Mouse (Mus musculus): ENCODE measurements around the gene Kndc1. TPM values are rescaled to one million over a fixed set of nuclear protein-coding genes. Genes with fewer than 3 reads are reported as not detected.
A peak's percentile ranks its signal among the peaks of the same experiment; 100 is the strongest.

Gene Kndc1
- polyA plus RNA-seq, 2 experiments = 0.01 TPM; not detected in 1

DNA sequence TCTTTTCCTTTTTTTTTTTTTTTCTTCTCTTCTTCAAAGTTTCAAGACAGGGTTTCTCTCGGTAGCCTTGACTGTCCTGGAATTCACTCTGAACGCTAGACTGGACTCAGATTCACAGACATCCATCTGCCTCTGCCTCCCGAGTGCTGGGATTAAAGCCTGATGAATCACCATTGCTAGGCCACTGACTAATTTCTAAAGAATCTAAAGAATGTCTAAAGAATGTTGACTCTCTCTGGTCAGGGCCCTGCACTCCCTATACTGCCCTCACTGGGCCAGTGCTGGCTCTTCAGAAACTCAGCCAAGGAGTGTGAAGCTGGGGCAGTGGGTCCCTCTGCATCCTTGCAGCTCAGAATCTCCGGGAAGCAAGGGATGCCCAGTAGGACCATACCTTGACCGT lies 81.0 kb downstream of the Kndc1 start:
- peaks cover 0 to 6% of the 10 kb centered on the region in 2 experiments; a peak in 2 of 4 replicates for H3K4me1 ChIP-seq (replicated peaks; ENCODE audit: control insufficient read depth in 2 of 2, insufficient read depth in 2 of 2, low read length in 1 of 2)
- WGBS (ENCODE audit: insufficient replicate concordance) = 58% methylated on average over 5 of the region's 5 CpGs
- H3K4me3 ChIP-seq (ENCODE audit: insufficient read depth in 1 of 2, low read depth in 2 of 2, low read length in 2 of 2) = no peak overlapping the region
- H3K9ac ChIP-seq (replicated peaks) = no peak overlapping the region
- no peak overlapping the region for H3K27ac ChIP-seq
- TF ChIP-seq CTCF (IDR thresholded peaks at IDR 0.05; ENCODE audit: low read depth) (no peak), EP300 (IDR thresholded peaks at IDR 0.05; ENCODE audit: low read depth) (no peak)
- H3K27me3 ChIP-seq (ENCODE audit: control insufficient read depth, insufficient read depth, low read length) = no peaks in the 10 kb centered on the region; the same call in 1 of the 2 replicates
- ATAC-seq (ENCODE audit: insufficient read depth) (no peak), DNase-seq (ENCODE audit: low read depth in 3 of 3, low spot score in 3 of 3) (no peak)
- H3K36me3 ChIP-seq (replicated peaks; ENCODE audit: control insufficient read depth, insufficient read depth, low read depth) = no peaks in the 10 kb centered on the region
- no peaks in the 10 kb centered on the region for H3K9me3 ChIP-seq (ENCODE audit: control insufficient read depth, low read length)
- no peak overlapping the region for H3K4me2 ChIP-seq (ENCODE audit: low read depth)

DNA sequence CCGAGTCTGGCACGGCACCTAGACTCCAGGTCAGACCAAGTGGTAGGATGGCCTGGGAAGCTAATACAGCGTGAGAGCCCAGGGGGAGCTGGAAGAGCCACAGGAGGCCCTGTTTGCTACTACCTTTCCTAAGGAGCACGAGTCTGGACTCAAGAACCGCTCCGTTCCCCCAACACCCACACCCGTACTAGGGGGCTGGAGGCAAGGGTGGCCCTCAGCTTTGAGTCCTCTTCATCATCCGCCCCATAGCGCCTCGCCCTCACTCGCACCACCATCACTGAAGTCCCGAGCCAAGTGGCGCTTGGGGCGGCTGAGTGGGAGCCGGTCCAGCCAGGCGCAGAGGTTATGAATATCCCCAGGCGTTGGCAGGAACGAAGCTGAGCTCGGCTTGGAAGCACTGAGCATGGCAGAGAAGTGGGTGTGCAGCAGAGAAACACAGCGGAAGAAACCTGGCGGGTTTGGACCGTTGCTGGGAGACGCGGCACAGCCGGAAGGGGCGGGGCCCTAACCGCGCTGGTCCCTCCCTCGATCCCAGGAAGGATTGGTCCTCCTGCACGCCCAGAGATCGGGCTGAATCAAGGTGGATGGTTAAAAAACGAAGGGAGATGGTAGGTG lies 83.9 kb downstream of the Kndc1 start, which contains the start of gene 6430531B16Rik:
Gene 6430531B16Rik, minus strand, starts transcription at position 478 of the 615 bp plus-strand sequence.
- Histone ChIP-seq H3K36me3 (replicated peaks; ENCODE audit: control insufficient read depth, insufficient read depth, low read depth) (no peaks in the 10 kb centered on the region), H3K27me3 (ENCODE audit: control insufficient read depth, insufficient read depth, low read length) (no peaks in the 10 kb centered on the region; the same call in 1 of the 2 replicates), H3K4me2 (ENCODE audit: low read depth) (peak within 1 kb of the TSS; percentile 72), H3K27ac (no peak within 1 kb of the TSS), H3K9me3 (ENCODE audit: control insufficient read depth, low read length) (no peaks in the 10 kb centered on the region), H3K4me1 (replicated peaks; ENCODE audit: control insufficient read depth in 2 of 2, insufficient read depth in 2 of 2, low read length in 1 of 2) (peaks cover 0 to 6% of the 10 kb centered on the region in 2 experiments; a peak in 2 of 4 replicates), H3K9ac (replicated peaks) (no peak within 1 kb of the TSS; the same call in 1 of the 2 replicates), H3K4me3 (ENCODE audit: insufficient read depth in 1 of 2, low read depth in 2 of 2, low read length in 2 of 2) (peak within 1 kb of the TSS; percentile 53 to 56)
- TF ChIP-seq CTCF (IDR thresholded peaks at IDR 0.05; ENCODE audit: low read depth) = no peak
- TF ChIP-seq EP300 (IDR thresholded peaks at IDR 0.05; ENCODE audit: low read depth) = no peak
- WGBS (ENCODE audit: insufficient replicate concordance) = 6% methylated on average over 32 of the region's 32 CpGs
- DNase-seq (ENCODE audit: low read depth in 3 of 3, low spot score in 3 of 3) = peak in 2 of 3 experiments; percentile 25 to 27
- ATAC-seq (ENCODE audit: insufficient read depth) = peak; percentile 67

- Histone ChIP-seq H3K9ac (replicated peaks) (no peak overlapping the region), H3K9me3 (ENCODE audit: control insufficient read depth, low read length) (no peaks in the 10 kb centered on the region), H3K27ac (no peak overlapping the region), H3K36me3 (replicated peaks; ENCODE audit: control insufficient read depth, insufficient read depth, low read depth) (no peaks in the 10 kb centered on the region), H3K27me3 (ENCODE audit: control insufficient read depth, insufficient read depth, low read length) (no peaks in the 10 kb centered on the region; the same call in 1 of the 2 replicates), H3K4me3 (ENCODE audit: insufficient read depth in 1 of 2, low read depth in 2 of 2, low read length in 2 of 2) (peak overlapping the region; percentile 26 to 53; a peak in 2 of 4 replicates), H3K4me2 (ENCODE audit: low read depth) (peak overlapping the region; percentile 72), H3K4me1 (replicated peaks; ENCODE audit: control insufficient read depth in 2 of 2, insufficient read depth in 2 of 2, low read length in 1 of 2) (peaks cover 0 to 6% of the 10 kb centered on the region in 2 experiments; a peak in 2 of 4 replicates)
- TF ChIP-seq CTCF (IDR thresholded peaks at IDR 0.05; ENCODE audit: low read depth) = no peak
- no peak for TF ChIP-seq EP300 (IDR thresholded peaks at IDR 0.05; ENCODE audit: low read depth)
- ATAC-seq (ENCODE audit: insufficient read depth) (peak; percentile 41; the same call in 1 of the 2 replicates), DNase-seq (ENCODE audit: low read depth in 3 of 3, low spot score in 3 of 3) (no peak)
- WGBS (ENCODE audit: insufficient replicate concordance) = 30% methylated on average over 13 of the region's 13 CpGs
These were observed 84.7 kb downstream of the Kndc1 start for GRCm38 (mm10) chr7:139979011-139979719.

DNA sequence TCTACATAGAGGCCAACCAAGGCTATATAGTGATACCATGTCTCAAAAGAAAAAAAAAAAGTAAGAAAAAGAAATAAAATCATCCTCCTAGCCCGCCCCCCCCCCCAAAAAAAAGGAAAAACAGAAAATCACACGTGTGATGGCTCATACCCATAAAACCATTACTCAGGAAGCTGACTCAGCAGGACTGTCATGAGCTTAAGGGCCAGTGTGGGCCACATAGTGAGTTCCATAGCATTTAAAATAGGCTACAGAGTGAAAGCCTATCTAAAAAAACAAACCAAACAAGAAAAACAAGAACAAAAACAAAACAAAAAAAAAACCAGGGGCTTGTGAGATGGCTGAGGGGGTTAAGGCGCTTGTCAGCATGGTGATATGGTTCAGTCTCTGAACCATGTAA lies 86.3 kb downstream of the Kndc1 start:
- H3K4me1 ChIP-seq (replicated peaks; ENCODE audit: control insufficient read depth in 2 of 2, insufficient read depth in 2 of 2, low read length in 1 of 2) = peaks cover 0 to 4% of the 10 kb centered on the region in 2 experiments; a peak in 2 of 4 replicates
- no peak overlapping the region for H3K4me3 ChIP-seq (ENCODE audit: insufficient read depth in 1 of 2, low read depth in 2 of 2, low read length in 2 of 2)
- no peaks in the 10 kb centered on the region for H3K9me3 ChIP-seq (ENCODE audit: control insufficient read depth, low read length)
- H3K27me3 ChIP-seq (ENCODE audit: control insufficient read depth, insufficient read depth, low read length) = no peaks in the 10 kb centered on the region; the same call in 1 of the 2 replicates
- WGBS (ENCODE audit: insufficient replicate concordance) = 36% methylated on average over 3 of the region's 3 CpGs
- no peak for ATAC-seq (ENCODE audit: insufficient read depth)
- H3K27ac ChIP-seq = no peak overlapping the region
- H3K36me3 ChIP-seq (replicated peaks; ENCODE audit: control insufficient read depth, insufficient read depth, low read depth) = no peaks in the 10 kb centered on the region
- DNase-seq (ENCODE audit: low read depth in 3 of 3, low spot score in 3 of 3) = no peak
- H3K4me2 ChIP-seq (ENCODE audit: low read depth) = no peak overlapping the region
- TF ChIP-seq CTCF (IDR thresholded peaks at IDR 0.05; ENCODE audit: low read depth) (no peak), EP300 (IDR thresholded peaks at IDR 0.05; ENCODE audit: low read depth) (no peak)
- no peak overlapping the region for H3K9ac ChIP-seq (replicated peaks)

DNA sequence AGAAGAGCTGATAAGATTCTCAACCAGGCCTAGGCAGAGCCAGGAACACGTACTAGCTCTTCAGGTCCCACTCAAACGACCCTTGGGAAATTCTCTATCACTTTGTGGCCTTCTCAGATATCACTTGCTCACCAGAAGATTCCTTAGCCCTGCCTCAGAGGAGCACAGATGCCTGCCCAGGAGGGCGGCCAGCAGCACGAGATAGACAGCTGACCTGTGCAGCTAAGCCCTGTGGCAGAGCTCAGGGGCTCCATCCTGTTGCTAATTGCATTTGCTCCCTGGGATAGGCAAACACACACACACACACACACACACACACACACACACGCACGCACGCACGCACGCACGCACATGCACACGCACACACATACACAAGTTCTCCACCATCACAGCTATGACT lies 87.6 kb downstream of the Kndc1 start:
- Histone ChIP-seq H3K4me2 (ENCODE audit: low read depth) (no peak overlapping the region), H3K9ac (replicated peaks) (no peak overlapping the region), H3K36me3 (replicated peaks; ENCODE audit: control insufficient read depth, insufficient read depth, low read depth) (no peaks in the 10 kb centered on the region), H3K4me1 (replicated peaks; ENCODE audit: control insufficient read depth in 2 of 2, insufficient read depth in 2 of 2, low read length in 1 of 2) (peaks cover 0 to 4% of the 10 kb centered on the region in 2 experiments; a peak in 2 of 4 replicates), H3K27me3 (ENCODE audit: control insufficient read depth, insufficient read depth, low read length) (no peaks in the 10 kb centered on the region; the same call in 1 of the 2 replicates), H3K27ac (no peak overlapping the region), H3K4me3 (ENCODE audit: insufficient read depth in 1 of 2, low read depth in 2 of 2, low read length in 2 of 2) (no peak overlapping the region), H3K9me3 (ENCODE audit: control insufficient read depth, low read length) (no peaks in the 10 kb centered on the region)
- WGBS (ENCODE audit: insufficient replicate concordance) = 63% methylated on average over 11 of the region's 11 CpGs
- DNase-seq (ENCODE audit: low read depth in 3 of 3, low spot score in 3 of 3) (no peak), ATAC-seq (ENCODE audit: insufficient read depth) (no peak)
- TF ChIP-seq CTCF (IDR thresholded peaks at IDR 0.05; ENCODE audit: low read depth) (no peak), EP300 (IDR thresholded peaks at IDR 0.05; ENCODE audit: low read depth) (no peak)

All from liver, embryonic 14.5 days (tissue).